Mouse (Mus musculus) skeletal muscle tissue, adult 2 months (tissue): ENCODE measurements around the gene Prune2.

ENCODE experiments used
- DNase-seq: peaks from one replicate; pipeline ENCODE4 v3.0.0-alpha.2; 2012; ENCODE audit warnings: low read depth, low spot score

The Prune2 gene

GRCm38 (mm10) chr19:16997915-16998314, 42.0 kb downstream of the Prune2 start:
- DNase-seq: peak; percentile 15

GRCm38 (mm10) chr19:17006220-17006907, 50.4 kb downstream of the Prune2 start:
- no peak for DNase-seq

GRCm38 (mm10) chr19:17011261-17011995, 55.5 kb downstream of the Prune2 start:
- DNase-seq: peak; percentile 52

- DNase-seq: no peak
These were observed 57.2 kb downstream of the Prune2 start for GRCm38 (mm10) chr19:17013085-17013484.

- no peak for DNase-seq
These were observed 58.6 kb downstream of the Prune2 start for GRCm38 (mm10) chr19:17014337-17015124.

GRCm38 (mm10) chr19:17024748-17025147, 68.8 kb downstream of the Prune2 start:
- DNase-seq: no peak

GRCm38 (mm10) chr19:17030276-17030675, 74.4 kb downstream of the Prune2 start:
- DNase-seq: peak; percentile 9

GRCm38 (mm10) chr19:17032314-17032713, 76.4 kb downstream of the Prune2 start:
- no peak for DNase-seq

- no peak for DNase-seq
These were observed 91.0 kb downstream of the Prune2 start for GRCm38 (mm10) chr19:17046961-17047360.

GRCm38 (mm10) chr19:17055892-17056291, 100.0 kb downstream of the Prune2 start:
- DNase-seq: no peak

- DNase-seq: no peak
These were observed 104.2 kb downstream of the Prune2 start for GRCm38 (mm10) chr19:17060106-17060505.

GRCm38 (mm10) chr19:17064421-17064820, 108.5 kb downstream of the Prune2 start:
- DNase-seq: no peak

- DNase-seq: no peak
These were observed 113.1 kb downstream of the Prune2 start for GRCm38 (mm10) chr19:17069067-17069466.

- no peak for DNase-seq
These were observed 115.3 kb downstream of the Prune2 start for GRCm38 (mm10) chr19:17071205-17071604.

- no peak for DNase-seq
These were observed 116.3 kb downstream of the Prune2 start for GRCm38 (mm10) chr19:17072245-17072644.

GRCm38 (mm10) chr19:17078643-17079316, 122.9 kb downstream of the Prune2 start:
- no peak for DNase-seq

GRCm38 (mm10) chr19:17081382-17081781, 125.5 kb downstream of the Prune2 start:
- no peak for DNase-seq

GRCm38 (mm10) chr19:17094067-17094466, 138.1 kb downstream of the Prune2 start:
- DNase-seq: no peak

- no peak for DNase-seq
These were observed 140.4 kb downstream of the Prune2 start for GRCm38 (mm10) chr19:17096338-17096737.

- no peak for DNase-seq
These were observed 141.3 kb downstream of the Prune2 start for GRCm38 (mm10) chr19:17097210-17097609.

GRCm38 (mm10) chr19:17108782-17109181, 152.9 kb downstream of the Prune2 start:
- no peak for DNase-seq
